Mouse (Mus musculus): Measurements from ENCODE around the gene Mmp24.

- peak; percentile 28 for TF ChIP-seq CTCF (IDR thresholded peaks at IDR 0.05; ENCODE audit: low read depth, low read length)
- no peak for TF ChIP-seq POLR2A (IDR thresholded peaks at IDR 0.05; ENCODE audit: insufficient read depth, low read length)
- no peak for TF ChIP-seq EP300 (IDR thresholded peaks at IDR 0.05; ENCODE audit: insufficient read depth, low read depth, low read length)
These were observed 56.2 kb downstream of the Mmp24 start for GRCm38 (mm10) chr2:155831302-155831701.
